Mouse (Mus musculus) T-helper 1 cell (primary cell): Measurements from ENCODE around the gene Gng8.

ENCODE experiments used
- in situ Hi-C: fragments of 300-600 bp; cut with MboI, MseI; formaldehyde crosslinking; loops from one replicate; pipeline ENCODE4 v1.15.1; 2025; ENCODE audit warnings: high pct_unique_total_duplicates

The Gng8 gene

GRCm38 (mm10) chr7:16907842-16908241 is 16.3 kb downstream of the Gng8 start:
- in situ Hi-C loops, result loop anchor here (5.0 kb wide), 1 partner anchor 106 kb away; no protein-coding TSS in a partner anchor

- in situ Hi-C loops, result loop anchor here (5.0 kb wide), 1 partner anchor 106 kb away; no protein-coding TSS in a partner anchor
These were observed 16.8 kb downstream of the Gng8 start for GRCm38 (mm10) chr7:16908367-16908766.

GRCm38 (mm10) chr7:16908859-16909258 is 17.3 kb downstream of the Gng8 start:
- in situ Hi-C loops, result loop anchor here (5.0 kb wide), 1 partner anchor 107 kb away; no protein-coding TSS in a partner anchor

- in situ Hi-C loops, result loop anchor here (5.0 kb wide), 1 partner anchor 108 kb away; no protein-coding TSS in a partner anchor
These were observed 18.3 kb downstream of the Gng8 start for GRCm38 (mm10) chr7:16909909-16910308.

GRCm38 (mm10) chr7:16911904-16912303 is 20.3 kb downstream of the Gng8 start:
- in situ Hi-C loops, result no loop called here

- in situ Hi-C loops, result no loop called here
These were observed 20.8 kb downstream of the Gng8 start for GRCm38 (mm10) chr7:16912360-16912759.

GRCm38 (mm10) chr7:16913806-16914452 is 22.3 kb downstream of the Gng8 start:
- in situ Hi-C loops, result no loop called here

- in situ Hi-C loops, result no loop called here
These were observed 23.1 kb downstream of the Gng8 start for GRCm38 (mm10) chr7:16914453-16915343.

- in situ Hi-C loops, result no loop called here
These were observed 24.1 kb downstream of the Gng8 start for GRCm38 (mm10) chr7:16915461-16916340.

- in situ Hi-C loops, result no loop called here
These were observed 25.0 kb downstream of the Gng8 start for GRCm38 (mm10) chr7:16916342-16917265.

GRCm38 (mm10) chr7:16917447-16917846 is 25.9 kb downstream of the Gng8 start:
- in situ Hi-C loops, result no loop called here

- in situ Hi-C loops, result no loop called here
These were observed 26.4 kb downstream of the Gng8 start for GRCm38 (mm10) chr7:16918014-16918413.

GRCm38 (mm10) chr7:16918670-16919069 is 27.1 kb downstream of the Gng8 start:
- in situ Hi-C loops, result no loop called here

GRCm38 (mm10) chr7:16919395-16920149 is 28.0 kb downstream of the Gng8 start:
- in situ Hi-C loops, result no loop called here

GRCm38 (mm10) chr7:16920150-16920579 is 28.6 kb downstream of the Gng8 start:
- in situ Hi-C loops, result no loop called here

GRCm38 (mm10) chr7:16920818-16921791 is 29.5 kb downstream of the Gng8 start:
- in situ Hi-C loops, result no loop called here

- in situ Hi-C loops, result no loop called here
These were observed 30.3 kb downstream of the Gng8 start for GRCm38 (mm10) chr7:16921881-16922335.

GRCm38 (mm10) chr7:16922360-16922973 is 30.9 kb downstream of the Gng8 start:
- in situ Hi-C loops, result no loop called here
